Mouse (Mus musculus): Measurements from ENCODE around the gene Il1rapl1.

Gene Il1rapl1

DNA sequence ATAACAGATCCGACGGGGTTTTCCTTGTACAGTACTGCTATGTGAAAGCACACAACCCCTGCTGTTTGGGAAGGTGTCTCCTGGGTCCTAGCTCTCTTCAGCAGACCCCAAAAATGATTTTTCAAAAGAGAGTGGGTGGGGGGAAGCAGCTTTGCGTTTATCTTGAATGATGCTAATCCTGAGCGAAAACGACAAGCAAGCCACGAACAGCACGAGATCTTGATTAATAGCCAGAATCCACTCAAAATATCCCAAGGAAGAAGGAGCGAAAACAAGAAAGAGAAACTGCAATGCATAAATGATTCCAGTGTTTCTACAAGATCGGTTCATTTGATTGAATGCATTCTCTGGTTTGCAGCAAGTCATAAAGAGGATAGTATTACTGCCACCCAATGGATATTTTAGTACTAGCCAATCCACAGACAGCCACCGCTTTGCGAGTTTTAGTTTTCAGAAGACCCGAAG is at the start of gene Il1rapl1:
Il1rapl1 (minus strand) TSS at position 37 of the 465 bp plus-strand sequence.
- DNase-seq (ENCODE audit: low spot score), result no peak

- no peak for DNase-seq (ENCODE audit: low spot score)
Measured at GRCm38 (mm10) chrX:88158037-88158436, 42.6 kb upstream of the Il1rapl1 start.

- DNase-seq (ENCODE audit: low spot score), result no peak
Measured at GRCm38 (mm10) chrX:88125612-88126011, 10.2 kb upstream of the Il1rapl1 start.

DNA sequence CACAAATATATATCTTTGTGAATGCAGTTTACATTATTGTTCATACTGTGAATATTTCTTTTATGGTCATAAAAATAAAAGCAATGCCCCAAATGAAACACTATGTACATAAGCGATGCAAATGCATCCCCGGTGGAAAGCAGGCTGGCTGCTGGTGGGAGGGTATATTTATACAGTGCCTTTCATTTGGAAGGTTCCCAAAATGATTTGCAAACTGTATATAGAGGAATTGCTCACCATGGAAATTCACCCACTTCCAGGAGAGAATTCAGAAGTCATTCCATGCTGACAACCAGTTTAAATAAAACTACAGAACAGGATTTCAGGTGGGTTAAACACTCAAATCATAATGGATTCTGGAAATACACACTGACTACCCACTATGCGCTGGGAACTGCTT is 4.6 kb upstream of the Il1rapl1 start:
- DNase-seq (ENCODE audit: low spot score), result no peak

GRCm38 (mm10) chrX:88117858-88118257 is 2.4 kb upstream of the Il1rapl1 start:
- no peak for DNase-seq (ENCODE audit: low spot score)

- DNase-seq (ENCODE audit: low spot score), result no peak
Measured at GRCm38 (mm10) chrX:88116326-88116725, 881 bp upstream of the Il1rapl1 start.

- no peak for DNase-seq (ENCODE audit: low spot score)
Measured at GRCm38 (mm10) chrX:88113561-88113960, 1.9 kb downstream of the Il1rapl1 start.

- no peak for DNase-seq (ENCODE audit: low spot score)
Measured at GRCm38 (mm10) chrX:88112254-88112653, 3.2 kb downstream of the Il1rapl1 start.

GRCm38 (mm10) chrX:88109733-88110132 is 5.7 kb downstream of the Il1rapl1 start:
- DNase-seq (ENCODE audit: low spot score), result no peak

DNA sequence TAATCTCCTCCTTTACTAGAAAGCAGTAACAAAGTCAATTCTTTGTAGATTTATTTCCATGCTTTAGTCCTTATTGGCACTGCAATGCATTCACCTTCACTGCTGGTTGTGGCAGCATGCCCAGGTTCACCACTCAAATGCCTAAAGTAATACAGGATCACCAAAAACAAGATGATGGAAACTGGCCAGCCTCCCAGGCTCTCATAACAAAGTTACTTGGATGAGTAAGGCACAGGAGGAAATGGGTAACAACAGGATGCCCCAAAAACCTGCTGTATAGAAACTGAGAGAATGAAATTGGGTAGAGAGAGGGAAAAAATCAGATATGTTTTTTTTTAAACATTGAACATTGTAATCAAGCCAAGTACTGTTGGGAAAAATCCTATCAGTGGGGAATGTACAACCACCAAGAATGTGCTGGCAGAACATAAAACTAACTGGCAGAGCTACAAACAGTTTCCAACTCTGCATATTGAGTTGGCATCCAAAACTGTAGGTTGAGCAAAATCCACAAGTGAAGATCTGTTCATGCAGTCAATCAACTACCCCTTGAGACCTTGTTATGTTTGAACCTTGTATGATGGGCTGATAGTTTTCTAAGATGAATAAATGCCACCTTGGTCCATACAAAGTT is 21.4 kb downstream of the Il1rapl1 start:
- no peak for DNase-seq (ENCODE audit: low spot score)

GRCm38 (mm10) chrX:88089873-88090272 is 25.6 kb downstream of the Il1rapl1 start:
- no peak for DNase-seq (ENCODE audit: low spot score)

DNA sequence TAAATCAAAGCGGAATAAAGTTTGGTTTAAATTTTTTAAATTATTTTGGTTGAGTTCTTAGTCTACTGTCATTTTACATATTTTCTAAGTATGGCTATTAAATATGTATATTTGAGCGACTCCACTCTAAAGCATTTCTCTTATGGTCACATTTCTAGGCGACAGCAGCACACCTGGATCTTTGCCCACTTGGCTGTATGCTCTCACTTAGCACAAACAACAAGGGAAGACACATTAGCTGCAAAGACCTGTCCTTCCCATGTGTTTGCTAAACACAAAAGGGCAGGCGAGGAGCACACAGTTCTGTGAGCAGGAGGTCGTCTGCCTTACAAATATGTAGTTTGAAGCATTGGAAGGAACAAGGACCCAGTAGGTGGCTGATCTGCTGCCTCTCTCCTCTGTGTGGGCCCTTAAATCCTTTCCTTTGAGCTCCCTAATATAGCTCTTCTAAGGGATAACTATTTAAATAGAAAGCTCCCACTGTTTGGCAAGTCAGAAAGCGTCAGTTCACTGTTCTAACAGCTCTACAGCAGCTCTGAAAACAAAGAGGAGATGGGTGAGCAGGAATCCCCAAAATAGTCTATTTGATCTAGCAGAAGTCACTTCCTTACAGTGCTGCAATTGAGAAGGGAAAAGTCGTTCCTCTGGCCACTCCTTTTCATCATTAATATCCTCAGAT is 42.6 kb downstream of the Il1rapl1 start:
- DNase-seq (ENCODE audit: low spot score), result no peak

DNA sequence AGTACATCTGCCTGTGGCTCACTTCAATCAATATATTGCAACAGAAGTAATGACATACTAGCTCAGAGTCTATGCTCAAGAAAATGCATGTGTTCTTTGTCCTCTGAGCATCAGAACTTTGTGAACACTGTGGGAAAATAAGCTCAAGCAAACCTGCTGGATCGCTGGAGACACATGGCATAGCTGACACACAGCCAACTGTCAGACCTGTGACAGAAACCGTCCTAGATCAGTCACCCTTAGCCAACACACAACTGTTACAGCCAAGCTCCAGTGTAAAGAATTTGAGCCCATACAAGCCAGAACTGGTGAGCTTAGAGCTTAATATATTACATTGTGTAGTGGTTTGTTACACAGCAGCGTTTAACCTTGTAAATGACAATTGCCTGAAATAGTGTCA is 45.1 kb downstream of the Il1rapl1 start:
- DNase-seq (ENCODE audit: low spot score), result no peak

DNA sequence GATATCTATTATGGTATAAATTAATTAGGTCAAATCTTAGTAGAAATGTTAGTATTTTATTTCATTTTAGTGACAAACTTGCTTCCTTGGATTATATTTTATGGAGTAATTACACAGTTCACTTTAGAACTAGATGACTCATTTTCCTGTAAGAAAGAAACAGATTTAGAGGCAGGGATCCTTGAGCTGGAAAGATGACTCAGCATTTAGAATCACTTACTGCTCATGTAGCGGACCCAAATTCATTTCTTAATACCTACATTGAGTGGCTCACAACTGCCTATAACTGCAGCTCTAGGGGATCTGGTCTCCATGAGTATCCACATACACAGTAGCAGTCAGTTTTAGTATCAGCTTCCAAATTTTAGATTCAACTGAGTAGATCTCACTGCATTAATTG is 71.9 kb downstream of the Il1rapl1 start:
- no peak for DNase-seq (ENCODE audit: low spot score)

- no peak for DNase-seq (ENCODE audit: low spot score)
Measured at GRCm38 (mm10) chrX:88038984-88039383, 76.5 kb downstream of the Il1rapl1 start.

DNA sequence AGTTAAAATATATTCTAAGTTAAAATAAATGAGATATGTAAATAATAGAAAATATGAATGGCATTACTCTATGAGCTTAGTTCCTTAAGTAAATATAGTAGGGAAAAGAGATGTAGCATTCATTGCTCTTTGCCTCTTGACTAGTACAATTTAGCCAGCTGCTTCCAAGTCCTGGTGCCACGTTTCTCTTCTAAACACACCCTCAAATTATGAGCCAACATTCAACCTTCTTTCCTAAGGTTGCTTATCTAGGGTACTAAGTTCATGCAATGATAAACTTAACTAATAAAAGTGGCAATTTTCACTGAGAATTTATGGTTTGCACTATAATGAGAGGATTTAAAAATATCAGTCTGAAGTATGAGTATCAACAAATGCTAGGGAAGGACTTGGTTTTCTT is 218.3 kb downstream of the Il1rapl1 start:
- DNase-seq (ENCODE audit: low spot score), result no peak

GRCm38 (mm10) chrX:87891916-87892315 is 223.5 kb downstream of the Il1rapl1 start:
- DNase-seq (ENCODE audit: low spot score), result no peak

- DNase-seq (ENCODE audit: low spot score), result no peak
Measured at GRCm38 (mm10) chrX:87854107-87854506, 261.3 kb downstream of the Il1rapl1 start.

- DNase-seq (ENCODE audit: low spot score), result no peak
Measured at GRCm38 (mm10) chrX:87813884-87814283, 301.6 kb downstream of the Il1rapl1 start.

DNA sequence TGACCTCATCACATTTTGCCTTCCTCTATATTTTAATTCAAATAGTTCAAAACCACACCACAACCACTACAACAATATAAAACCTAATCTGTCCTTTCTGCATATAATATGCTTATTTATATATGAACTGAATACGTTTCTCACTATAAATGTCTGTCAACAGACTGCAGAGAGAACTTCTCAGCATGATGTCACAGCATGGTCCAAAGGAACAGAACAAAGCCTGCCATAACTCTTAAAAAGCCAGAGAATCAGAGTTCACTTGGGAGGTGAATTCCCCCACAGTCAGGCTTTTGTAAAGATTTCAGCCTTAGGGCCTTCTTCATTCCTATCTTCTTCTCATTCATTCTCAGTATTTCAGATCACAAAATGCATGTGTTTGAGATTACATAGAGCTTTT is 307.7 kb downstream of the Il1rapl1 start:
- no peak for DNase-seq (ENCODE audit: low spot score)

- DNase-seq (ENCODE audit: low spot score), result no peak
Measured at GRCm38 (mm10) chrX:87793011-87793410, 322.4 kb downstream of the Il1rapl1 start.

DNA sequence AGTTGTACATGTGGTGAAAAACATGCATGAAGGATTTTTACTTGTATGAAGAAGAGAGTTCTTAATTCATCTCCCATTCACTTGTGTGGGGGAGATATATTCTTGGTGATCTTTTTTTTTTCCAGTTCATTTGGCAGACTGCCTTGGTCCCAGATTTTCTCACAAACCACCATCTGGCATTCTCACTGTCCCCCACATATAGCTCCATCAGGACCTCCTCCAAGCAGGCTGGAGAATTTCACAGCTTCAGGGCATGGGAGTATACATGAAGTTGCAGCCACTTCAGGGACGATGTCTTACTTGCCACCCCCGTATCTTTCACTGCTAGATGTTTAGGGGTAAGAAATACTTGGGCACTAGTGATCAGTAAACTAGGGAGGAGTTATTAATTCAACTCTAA is 404.9 kb downstream of the Il1rapl1 start:
- DNase-seq (ENCODE audit: low spot score), result no peak

GRCm38 (mm10) chrX:87663856-87664255 is 451.6 kb downstream of the Il1rapl1 start:
- DNase-seq (ENCODE audit: low spot score), result no peak

- DNase-seq (ENCODE audit: low spot score), result no peak
Measured at GRCm38 (mm10) chrX:87655644-87656043, 459.8 kb downstream of the Il1rapl1 start.

Data from ovary, postnatal 36 days (tissue).